Mouse (Mus musculus) heart, adult 11 months (tissue): ENCODE results near the gene Ier2.

ENCODE experiments used
- DNase-seq: peaks from one replicate; pipeline ENCODE4 v3.0.0; 2022

The Ier2 gene

DNA sequence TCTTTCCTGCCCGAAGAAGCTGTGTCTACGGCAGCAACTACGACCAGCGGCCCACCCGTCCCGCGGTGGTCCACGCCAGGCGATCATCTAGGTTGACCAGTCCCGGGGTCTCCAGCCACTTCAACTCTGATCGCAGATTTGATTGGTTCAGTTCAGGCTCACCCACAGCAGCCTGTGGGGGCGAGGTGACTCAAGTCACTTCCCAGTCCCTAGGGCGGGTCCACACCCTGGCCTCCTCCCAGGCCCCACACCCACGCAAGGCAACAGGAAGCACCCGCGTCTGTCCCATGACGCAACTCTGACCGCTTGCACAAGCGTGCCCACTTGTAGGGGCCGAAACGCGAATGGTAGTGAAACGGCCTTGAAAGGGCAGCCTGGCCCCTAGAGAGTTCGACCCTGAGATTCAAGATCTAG is 1.2 kb downstream of the Ier2 start:
- DNase-seq, result peak; percentile 100

DNA sequence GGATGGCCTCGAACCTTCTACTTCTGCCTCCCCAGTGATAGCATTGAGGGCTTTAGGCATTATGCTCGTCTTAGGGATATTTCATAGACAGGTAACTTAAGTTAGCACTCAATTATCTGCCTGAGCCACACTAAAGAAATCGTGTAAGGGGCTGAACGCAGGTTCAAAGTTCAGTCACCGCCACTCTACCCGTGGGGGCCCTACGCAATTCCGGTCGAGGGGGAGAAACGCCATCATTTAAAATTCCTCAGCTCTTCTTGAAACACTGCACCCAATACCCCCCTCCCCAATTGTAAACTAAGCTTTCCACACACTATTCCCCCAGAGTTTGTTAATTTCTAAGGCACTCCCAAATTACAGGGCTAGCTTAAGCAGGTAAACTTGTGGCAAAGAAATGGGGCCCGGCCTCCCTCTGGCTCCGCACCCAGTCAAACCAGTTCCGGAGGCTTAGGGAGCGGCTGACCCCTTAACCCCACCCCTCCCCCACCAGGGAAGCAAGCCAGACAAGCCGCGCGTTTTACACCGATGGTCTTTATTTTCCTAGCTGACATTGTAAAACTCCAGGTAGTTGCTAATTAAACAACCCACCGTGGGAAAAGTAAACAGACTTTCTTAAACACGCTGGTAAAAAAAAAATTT is 1.7 kb downstream of the Ier2 start:
- peak; percentile 97 for DNase-seq

DNA sequence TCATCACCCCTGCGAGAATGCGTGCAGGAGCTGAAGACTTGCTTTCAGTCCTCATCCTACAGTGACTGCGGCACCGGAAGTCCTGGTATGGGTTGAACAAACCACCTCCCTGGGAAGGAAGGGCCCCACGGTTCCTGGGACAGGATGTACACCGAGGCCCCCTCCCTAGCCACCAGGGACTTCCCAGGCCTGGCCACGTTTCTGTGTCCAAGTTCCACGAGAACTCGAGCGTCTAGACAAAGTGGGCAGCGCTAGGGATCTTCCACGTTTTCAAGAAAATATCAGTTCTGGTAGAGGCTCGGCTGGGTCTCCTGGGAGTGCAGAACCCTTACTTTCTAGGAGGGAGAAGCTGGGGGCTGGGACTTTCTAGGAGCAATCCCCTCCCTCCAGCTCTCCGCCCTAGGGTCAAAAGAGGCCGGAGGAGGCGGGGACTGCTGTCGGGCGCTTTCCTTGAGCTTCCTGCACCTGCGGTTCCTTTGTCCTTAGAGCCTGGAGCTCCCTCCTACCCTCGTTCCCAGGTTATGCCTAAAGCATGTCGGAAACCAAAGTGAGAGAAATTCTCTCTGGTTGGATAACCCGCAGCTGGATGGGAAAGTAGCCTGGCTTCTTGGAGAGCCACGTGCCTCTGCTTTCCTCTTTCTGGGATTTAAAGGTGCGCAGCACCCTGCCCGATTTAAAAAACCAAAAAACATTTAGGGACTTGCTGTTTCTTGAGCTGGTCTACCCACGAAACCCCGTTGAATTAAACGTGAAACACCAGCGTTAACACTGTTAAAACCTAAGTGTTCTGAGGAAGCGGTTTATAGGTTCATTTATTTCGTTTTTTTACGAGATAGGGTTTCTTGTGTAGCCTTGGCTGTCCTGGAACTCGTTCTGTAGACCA is 2.5 kb downstream of the Ier2 start:
- DNase-seq, result peak; percentile 99

DNA sequence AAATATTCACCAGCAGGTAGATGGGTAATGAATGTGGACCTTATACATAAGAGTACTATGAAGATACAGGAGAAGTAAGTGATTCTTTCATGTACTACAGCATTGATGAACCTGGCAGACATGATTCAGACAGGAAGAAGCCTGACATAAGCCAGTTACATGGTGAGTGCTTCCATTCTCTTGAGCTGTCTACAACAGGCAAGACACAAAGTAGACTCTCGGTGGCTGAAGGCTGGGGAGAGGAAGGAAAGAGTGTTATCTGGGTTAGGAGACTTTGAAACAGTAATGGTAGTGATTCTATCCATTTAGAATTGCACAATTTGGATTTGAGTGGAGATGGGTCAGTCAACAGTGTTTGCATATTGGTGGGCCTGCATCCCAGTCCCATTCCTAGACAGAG is 3.7 kb downstream of the Ier2 start:
- no peak for DNase-seq

DNA sequence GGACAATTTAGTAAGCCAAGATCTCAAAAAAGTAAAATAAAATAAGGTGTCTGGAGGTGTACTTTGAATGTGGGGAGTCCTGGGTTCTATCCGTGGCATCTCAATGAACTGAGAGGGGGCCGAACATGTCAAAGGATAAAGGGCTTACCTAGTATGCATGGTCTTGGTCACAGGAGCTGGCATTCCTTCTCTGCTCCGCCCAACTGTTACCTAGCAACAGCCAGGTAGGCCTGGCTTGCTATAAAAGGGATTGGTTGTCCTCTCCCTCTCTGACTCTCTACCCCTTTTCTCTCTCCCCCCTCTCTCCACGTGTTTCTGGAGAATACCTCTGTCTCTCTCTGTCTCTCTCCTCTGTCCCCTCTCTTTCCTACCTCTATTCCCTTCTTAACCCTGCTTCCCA is 5.0 kb downstream of the Ier2 start:
- no peak for DNase-seq

DNA sequence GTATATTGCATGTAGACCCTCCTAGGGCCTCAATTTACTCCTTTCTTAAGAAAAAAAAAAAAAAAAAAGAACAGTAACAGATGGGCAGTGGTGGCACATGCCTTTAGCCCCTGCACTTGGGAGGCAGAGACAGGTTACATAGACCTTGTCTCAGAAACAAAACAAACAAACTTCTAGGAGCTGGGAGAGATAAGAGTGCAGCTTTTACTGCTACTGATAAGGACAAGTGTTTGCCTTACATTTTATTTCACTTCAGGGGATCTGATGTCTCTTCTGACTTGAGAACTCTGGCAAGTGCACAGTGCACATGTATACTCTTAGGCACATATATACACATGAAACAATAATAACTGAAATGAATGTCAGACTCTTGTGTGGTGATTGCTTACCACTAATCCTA is 5.4 kb downstream of the Ier2 start:
- DNase-seq, result no peak

DNA sequence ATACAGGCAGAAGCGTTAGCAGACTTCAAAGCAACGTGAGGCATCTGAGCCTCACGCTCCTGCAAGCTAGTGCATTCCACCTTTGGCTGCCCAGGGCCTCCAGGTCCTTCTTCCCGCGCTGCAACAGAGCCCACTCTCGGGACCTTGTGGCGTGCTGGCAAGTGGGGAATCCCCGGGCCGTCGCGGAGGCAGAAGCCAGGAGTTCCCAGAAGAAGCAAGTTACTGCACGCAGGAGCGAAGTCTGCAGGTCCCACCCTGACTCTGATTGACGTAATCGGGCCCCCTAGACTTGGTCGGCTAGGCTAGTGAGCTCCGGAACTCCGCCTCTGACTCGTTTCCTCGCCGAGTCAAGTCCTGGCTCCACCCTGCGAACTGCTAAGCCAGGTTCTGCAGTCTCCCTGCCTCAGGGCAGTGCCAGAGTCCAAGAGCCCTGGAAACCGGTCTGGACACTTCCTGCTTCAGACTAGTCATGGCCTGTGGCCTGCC is 6.0 kb downstream of the Ier2 start:
- DNase-seq, result peak; percentile 99

DNA sequence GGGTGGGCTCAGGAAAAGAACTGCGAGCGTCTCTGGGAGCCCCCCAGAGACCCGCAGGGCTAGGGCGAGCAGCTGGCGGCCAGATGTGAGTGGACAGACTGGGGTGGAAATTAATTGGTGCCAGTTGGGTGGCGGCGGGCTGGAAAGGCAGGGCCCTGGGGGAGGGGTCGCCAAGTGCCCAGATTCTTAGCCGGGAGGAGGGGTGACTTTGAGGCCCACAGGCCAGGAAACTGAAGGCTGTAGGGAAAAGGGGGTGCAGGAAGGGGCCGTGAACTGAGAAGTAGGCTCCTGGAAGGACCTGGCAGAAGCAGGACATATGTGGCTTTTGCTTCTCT is 6.5 kb downstream of the Ier2 start:
- DNase-seq, result peak; percentile 96

DNA sequence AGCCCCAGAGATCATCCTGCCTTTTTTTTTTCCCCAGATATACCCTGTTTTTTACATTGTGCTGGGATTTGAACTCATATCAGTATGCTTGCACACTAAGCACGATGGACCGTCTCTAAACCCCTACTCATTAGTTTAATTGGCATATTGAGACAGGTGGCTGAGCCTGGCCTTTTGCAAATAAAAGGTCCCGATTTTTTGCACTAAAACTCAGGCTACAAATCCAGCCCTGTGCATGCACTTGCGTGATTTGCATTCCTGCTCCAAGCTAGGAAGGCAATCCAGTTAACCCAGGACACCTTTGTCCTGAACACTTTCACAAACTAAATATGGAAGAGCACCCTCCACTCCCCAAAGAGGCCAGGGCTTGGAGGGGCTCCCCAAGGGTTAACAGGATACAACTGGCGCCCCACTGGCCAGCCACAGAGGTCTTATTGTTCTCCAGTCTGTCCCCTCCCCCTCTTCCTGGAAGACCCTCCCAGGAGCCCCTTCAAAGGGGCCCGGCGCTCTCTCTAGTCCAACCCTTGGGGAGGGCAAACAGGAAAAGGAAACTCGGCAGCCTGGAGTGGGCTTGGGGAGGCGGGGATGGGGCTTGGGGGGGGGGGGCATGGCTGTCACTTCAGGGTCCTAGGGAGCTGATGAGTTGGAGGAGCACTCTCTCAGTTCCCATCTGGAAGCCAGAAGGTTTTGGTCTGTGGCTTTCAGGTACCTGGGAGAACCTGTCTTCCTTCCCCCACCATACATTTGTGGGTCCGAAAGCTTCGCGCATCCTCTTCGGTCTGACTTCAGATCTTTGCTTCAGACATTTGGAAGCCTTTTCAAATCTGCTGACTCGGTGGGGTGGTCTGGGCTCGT is 7.1 kb downstream of the Ier2 start:
- DNase-seq, result peak; percentile 97

DNA sequence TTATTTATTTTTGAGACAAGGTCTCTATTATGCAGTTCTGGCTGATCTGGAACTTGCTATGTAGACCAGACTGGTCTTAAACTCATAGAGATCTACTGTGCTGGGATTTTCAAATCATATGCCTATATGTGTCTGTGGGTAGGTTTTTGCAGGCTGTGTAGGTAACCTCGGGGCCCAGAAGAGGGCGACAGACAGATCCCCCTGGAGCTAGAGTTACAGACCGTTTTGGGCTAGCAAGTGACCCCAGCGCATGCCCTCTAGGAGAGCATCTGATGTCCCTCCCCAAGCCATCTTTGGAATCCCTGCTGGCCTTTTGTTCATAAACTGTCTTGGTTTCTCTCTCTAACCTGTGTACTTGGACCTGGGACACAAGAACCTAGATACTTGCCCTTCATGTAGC is 8.1 kb downstream of the Ier2 start:
- peak; percentile 90 for DNase-seq

DNA sequence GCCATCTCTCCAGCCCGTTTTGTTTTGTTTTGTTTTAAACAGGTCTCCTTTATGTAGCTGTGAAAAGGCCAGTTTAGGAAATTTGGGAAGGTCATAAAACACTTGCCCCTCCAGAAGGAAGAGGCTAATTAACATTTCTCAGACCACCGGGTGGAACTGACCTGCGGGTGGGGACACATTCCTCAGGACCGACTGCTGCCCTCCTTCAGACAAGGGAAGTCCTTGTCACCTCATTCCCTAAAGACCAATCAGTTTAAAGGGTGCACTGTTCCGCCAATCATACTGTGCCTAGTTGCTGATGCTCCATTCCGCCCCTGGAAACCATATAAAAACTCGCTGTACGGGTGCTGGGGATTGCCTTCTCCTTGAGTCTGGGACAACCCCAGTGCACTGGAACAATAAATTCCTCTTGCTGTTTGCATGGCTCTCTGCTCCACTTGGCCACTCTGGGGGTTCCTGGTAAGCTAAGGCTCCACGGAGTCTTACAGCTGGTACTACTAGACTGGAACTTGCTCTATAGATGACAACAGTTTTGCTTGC is 9.5 kb downstream of the Ier2 start:
- DNase-seq, result no peak

DNA sequence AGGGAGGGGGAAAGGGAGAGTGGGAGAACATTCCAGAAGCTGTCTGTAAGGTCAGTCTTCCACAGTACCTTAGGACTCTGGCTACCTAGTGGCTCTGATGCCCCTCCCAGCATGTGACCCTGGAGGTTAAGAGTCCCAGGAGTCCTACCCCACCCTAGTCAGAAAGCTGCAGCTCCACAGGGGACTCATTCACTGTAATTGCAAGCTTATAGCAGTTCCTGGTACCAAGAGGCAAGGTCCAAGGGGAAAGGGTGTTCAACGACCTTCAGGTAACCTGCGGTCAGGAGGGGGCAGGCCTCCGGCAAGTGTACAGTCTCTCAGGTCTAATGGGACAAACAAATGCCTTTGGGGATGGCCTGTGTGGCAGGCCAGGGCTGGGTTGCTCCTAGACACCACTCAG is 12.4 kb downstream of the Ier2 start:
- DNase-seq, result no peak

DNA sequence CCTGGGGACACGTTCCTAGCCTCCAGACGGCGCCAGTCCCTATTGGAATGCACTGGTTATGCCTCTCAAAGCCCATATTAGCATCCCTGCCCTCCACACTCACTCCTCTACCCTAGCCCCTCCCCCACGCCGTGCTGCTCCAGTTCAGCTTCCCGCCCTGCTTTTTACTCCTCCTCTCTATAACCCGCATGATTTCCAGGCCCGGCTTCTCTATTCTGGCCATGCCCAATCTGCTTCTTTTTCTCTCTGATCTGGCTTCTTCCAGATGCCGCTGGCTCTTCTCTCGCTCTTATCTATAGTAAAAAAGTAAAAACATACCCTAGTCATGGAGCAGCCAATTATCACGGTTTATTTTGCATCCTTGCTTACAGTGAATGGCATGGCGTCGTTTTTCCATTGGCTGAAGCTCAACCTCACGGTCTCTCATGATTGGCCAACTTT is 15.2 kb downstream of the Ier2 start:
- DNase-seq, result peak; percentile 89

DNA sequence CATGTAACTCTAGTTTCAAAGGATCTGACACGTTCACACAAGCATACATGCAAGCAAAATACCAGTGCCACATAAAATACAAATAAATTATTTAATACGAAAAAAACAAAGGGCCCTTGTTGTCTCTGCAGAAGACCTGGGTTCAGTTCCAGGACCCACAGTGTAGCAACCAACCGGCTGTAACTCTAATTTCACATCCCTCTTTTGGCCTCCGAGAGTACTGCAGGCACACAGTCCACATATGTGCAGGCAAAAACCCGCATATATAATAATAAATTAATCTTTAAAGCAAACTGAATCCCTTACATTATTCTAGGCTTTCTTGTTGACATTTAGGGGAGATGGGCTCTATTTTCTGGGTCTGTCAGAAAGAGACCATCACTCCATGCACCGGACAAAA is 15.9 kb downstream of the Ier2 start:
- no peak for DNase-seq

DNA sequence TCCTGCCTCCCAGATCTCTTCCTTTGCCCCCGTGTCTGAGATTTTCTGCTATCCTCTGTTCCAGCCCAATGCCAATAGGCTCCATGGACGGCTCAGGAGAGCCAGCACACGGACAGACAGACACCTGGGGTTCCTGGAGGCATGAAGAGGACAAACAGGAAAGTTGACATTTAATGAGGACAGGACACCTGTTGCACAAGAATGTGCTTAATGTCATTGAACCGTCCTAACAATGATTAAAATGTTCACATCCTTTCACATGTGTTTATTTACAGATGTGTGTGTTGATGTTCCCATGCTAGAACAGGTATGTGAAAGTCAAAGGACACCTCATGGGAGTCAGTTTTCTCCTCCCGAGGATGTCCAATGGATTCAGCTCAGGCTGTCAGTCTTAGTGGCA is 19.6 kb downstream of the Ier2 start:
- no peak for DNase-seq

DNA sequence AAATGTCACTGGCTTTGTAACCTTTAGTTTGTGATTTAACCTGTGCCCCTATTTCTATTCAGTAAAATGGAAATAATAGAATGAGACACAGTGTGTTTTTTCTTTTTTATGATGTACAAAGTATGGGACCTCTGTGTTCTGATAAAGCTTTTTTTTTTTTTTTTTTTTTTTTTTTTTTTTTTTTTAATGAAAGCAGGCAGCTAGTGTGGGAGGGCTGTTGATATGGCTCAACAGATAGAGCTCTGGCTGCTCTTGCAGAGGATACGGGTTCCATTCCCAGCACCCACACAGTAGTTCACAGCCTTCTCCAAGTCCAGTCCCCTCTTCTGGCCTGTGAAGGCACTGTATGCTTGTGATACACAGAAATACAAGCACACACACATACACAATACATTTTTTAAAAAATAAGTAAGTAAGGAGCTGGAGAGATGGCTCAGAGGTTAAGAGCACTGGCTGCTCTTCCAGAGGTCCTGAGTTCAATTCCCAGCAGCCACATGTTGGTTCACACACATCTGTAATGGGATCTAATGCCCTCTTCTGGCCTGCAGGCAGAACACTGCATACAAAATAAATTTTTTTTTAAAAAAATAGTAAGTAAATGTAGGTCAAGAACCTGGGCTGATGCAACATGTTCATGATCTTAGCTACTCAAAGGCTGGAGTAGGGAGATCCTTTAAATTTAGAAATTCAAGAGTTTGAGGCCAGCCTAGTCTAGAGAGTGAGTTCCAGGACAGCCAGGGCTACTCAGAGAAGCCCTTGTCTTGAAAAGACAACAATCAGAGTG is 20.9 kb downstream of the Ier2 start:
- DNase-seq, result no peak

DNA sequence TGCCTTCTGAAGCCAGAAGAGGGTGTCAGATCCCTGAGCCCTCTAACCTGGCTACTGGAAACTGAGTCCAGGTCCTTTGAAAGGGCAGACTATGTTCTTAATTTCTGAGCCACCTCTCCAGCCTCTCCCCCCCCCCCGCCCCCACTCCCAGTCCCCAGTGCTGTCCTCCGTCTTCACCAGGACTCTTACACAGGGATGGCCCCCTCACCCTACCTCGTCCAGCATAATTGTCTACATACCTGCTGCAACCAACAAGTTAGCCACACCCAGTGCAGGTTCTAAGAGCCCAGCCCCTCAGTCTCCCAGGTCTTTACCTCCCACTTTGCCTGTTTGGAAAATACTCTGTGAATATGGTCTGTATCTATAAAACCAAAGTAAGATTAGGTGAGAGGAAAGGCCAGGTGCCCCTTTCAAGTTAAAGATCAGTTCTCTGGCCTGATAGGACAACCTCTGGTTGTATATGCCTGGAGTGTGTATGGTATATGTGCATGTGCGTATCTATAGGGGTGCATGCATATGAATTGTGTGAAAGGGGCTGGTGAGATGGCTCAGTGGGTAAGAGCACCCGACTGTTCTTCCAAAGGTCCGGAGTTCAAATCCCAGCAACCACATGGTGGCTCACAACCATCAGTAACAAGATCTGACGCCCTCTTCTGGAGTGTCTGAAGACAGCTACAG is 21.9 kb downstream of the Ier2 start:
- peak; percentile 90 for DNase-seq

DNA sequence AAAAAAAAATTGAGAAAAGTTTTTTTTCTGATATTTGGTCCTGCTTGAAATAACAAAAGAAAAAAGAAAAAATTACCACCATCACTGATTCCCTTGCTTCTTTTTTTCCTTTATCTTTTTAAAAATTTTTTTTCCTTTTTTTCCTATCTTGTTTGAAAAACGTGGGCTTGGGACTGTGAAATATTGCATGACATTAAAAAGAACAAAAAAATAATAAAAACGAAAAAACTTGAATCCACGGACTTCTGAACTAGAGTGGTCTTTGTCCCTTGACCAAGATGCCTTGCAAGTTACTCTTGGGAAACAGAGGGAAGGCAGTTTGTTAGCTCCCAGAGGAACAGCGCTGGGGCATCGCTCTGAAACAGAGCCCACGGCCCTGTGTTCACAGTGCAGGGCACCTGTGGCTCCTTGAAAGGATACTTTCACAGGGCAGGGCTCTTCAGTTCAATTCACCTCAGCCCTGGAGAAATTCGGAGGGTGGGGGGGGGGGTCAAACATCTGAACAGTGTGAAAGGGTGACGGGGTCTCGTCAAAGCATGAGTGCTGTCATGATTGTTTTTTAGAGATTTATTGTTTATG is 22.6 kb downstream of the Ier2 start:
- peak; percentile 85 for DNase-seq

DNA sequence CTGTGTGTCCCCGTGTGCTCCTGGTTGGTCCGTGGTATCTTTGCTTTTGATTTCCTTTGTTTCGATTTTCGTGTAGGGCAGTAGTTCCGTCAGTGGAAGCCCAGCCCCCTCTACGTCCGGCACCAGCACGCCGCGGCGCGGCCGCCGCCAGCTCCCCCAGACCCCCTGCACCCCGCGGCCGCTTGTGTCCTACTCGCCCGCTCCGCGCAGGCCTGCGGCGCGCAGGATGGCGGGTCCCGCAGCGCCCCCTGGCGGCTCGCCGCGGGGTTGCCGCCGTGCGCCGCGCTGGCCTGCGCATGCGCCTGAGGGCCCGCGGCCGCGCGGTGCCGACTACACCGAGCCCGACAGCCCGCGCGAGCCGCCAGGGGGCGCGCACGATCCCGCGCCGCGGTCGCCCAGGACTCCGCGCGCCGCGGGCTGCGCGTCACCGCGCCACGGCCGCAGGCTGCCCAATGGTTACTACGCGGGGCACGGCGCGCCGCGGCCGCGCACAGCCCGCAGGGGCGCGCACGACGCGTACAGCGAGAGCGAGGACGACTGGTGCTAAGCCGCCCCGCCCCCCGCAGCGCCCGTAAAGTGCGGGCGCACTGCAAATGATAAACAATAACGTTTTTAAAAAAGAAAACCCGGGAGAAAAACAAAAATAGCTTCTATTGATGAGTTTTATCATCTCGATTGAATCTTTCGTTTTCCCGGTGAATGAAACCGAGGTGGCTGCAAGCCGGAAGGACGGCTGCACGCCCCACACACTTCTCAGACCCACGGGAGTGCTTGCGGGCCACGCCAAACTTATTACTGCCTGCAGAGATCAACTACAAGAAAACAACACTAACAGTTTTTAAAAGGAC is 23.3 kb downstream of the Ier2 start:
- peak; percentile 100 for DNase-seq

DNA sequence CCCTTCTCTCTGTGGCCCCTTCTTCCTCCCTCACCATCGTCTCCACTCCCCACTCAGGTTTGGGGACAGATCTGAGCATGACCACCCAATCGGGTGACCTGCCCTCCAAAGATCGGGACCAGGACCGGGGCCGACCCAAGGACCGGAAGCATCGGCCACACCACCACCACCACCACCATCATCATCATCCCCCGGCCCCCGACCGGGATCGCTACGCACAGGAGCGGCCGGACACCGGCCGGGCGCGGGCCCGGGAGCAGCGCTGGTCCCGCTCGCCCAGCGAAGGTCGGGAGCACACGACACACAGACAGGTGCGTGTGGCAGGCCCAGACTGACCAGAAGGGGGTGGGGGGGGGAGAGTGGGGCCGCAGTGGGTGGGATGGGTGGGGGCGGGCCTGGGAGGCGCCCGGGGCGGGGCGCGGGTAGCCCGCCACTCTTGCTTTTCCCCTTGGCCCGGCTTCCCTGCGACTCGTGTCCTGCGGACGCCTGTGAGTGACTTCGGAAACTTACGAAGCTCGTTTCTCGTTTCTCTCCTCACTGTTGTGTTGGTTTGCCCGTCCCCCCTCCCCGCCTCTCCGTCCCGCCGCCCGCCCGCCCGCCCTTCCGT is 24.0 kb downstream of the Ier2 start:
- peak; percentile 96 for DNase-seq
